Mouse (Mus musculus): ENCODE results near the gene Gm49361. TPM values are rescaled to one million over a fixed set of nuclear protein-coding genes. Genes with fewer than 3 reads are reported as not detected.
"Not testable (repeated sequence)": the region's sequence is repeated elsewhere in the genome, so short reads cannot be mapped to it uniquely, and the experiment has no call there.

Gm49361 gene
- polyA plus RNA-seq, 1 experiment from 2014 or later: not detected

DNA sequence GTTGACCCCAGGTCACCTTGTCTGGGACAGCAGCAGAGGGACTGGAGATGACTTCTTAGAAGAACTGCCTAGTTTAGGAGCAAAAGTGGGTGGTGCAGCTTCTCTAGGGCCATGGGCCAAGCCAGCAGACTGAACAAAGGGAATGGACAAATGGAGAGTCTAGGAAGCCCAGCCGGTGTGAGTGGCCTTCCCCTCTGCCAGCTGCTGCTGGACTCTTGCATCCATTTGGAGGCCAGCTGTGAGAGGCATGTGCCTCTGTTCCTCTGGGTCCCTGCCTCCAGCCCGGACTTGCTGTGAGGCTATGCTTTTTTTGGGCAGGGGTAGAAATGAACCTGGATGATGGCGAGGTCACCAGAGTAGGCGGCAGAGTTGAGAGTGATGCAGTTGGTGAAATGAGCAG is 12.3 kb upstream of the Gm49361 start, which contains the start of gene Lats2:
TSS of gene Lats2 (minus strand) at position 152 of the 400 bp plus-strand sequence.
- no peaks in the 10 kb centered on the region for H3K27me3 ChIP-seq (ENCODE audit: control insufficient read depth, insufficient read depth, low read length)
- no peak within 1 kb of the TSS for H3K9ac ChIP-seq (ENCODE audit: low read length)
- no peak within 1 kb of the TSS for H3K27ac ChIP-seq (replicated peaks; ENCODE audit: low read depth, low read length)
- H3K4me2 ChIP-seq (ENCODE audit: low read depth, severe bottlenecking): no peak within 1 kb of the TSS
- no peaks in the 10 kb centered on the region for H3K4me1 ChIP-seq (ENCODE audit: control insufficient read depth, insufficient read depth, low read length)
- H3K9me3 ChIP-seq (ENCODE audit: control insufficient read depth, low read length): no peaks in the 10 kb centered on the region
- DNase-seq (ENCODE audit: low spot score) (no peak), ATAC-seq (ENCODE audit: insufficient number of reproducible peaks, low FRiP score, low TSS enrichment, low read depth) (no peak)
- no peak within 1 kb of the TSS for H3K4me3 ChIP-seq (ENCODE audit: low read depth, low read length)
- no peaks in the 10 kb centered on the region for H3K36me3 ChIP-seq (ENCODE audit: control insufficient read depth, insufficient read depth, low read length)
- WGBS: 78% methylated on average over 4 of the region's 4 CpGs

DNA sequence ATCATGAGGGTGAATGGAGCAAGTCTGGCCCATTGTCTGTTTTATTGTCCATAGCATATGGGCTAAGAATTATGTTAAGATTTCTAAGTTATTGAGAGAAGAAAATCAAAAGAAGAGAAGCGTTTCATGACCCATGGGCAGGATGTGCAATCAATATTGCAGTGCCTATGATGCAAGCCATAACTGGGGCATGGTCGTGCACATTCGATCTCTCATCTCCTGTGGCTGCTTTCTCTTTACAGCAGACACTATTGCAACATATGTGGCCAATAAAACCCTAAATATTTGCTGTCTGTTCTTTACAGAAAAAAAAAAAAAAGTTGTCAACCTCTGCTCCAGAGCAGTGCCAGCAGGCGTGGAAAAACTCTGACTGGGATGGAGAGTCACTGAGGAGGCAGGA is 10.2 kb upstream of the Gm49361 start:
- Histone ChIP-seq H3K4me2 (ENCODE audit: low read depth, severe bottlenecking) (no peak overlapping the region), H3K9me3 (ENCODE audit: control insufficient read depth, low read length) (no peaks in the 10 kb centered on the region), H3K36me3 (ENCODE audit: control insufficient read depth, insufficient read depth, low read length) (no peaks in the 10 kb centered on the region), H3K27ac (replicated peaks; ENCODE audit: low read depth, low read length) (no peak overlapping the region), H3K27me3 (ENCODE audit: control insufficient read depth, insufficient read depth, low read length) (no peaks in the 10 kb centered on the region), H3K4me1 (ENCODE audit: control insufficient read depth, insufficient read depth, low read length) (no peaks in the 10 kb centered on the region), H3K9ac (ENCODE audit: low read length) (no peak overlapping the region), H3K4me3 (ENCODE audit: low read depth, low read length) (no peak overlapping the region)
- WGBS: 78% methylated on average over 4 of the region's 4 CpGs
- no peak for DNase-seq (ENCODE audit: low spot score)
- no peak for ATAC-seq (ENCODE audit: insufficient number of reproducible peaks, low FRiP score, low TSS enrichment, low read depth)

DNA sequence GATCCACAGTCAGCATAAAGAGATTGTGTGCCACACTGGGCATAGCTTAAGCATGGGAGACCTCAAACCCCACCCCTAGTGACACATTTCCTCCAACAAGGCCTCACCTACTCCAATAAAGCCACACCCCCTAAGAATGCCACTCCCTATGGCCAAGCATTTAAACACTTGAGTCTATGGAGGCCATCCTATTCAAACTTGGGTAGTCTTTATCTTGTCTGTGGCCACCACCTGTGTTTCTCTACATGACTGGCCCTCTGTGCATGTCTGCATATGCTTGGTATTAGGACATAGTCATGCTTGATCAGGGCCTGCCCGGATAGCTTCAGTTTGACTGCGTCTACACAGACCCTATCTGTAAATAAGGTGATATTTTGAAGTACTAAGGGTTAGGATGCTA is 9.8 kb upstream of the Gm49361 start:
- no peak for ATAC-seq (ENCODE audit: insufficient number of reproducible peaks, low FRiP score, low TSS enrichment, low read depth)
- 90% methylated on average over 2 of the region's 2 CpGs for WGBS
- Histone ChIP-seq H3K9ac (ENCODE audit: low read length) (no peak overlapping the region), H3K36me3 (ENCODE audit: control insufficient read depth, insufficient read depth, low read length) (no peaks in the 10 kb centered on the region), H3K27ac (replicated peaks; ENCODE audit: low read depth, low read length) (no peak overlapping the region), H3K4me3 (ENCODE audit: low read depth, low read length) (no peak overlapping the region), H3K27me3 (ENCODE audit: control insufficient read depth, insufficient read depth, low read length) (no peaks in the 10 kb centered on the region), H3K9me3 (ENCODE audit: control insufficient read depth, low read length) (no peaks in the 10 kb centered on the region), H3K4me1 (ENCODE audit: control insufficient read depth, insufficient read depth, low read length) (no peaks in the 10 kb centered on the region), H3K4me2 (ENCODE audit: low read depth, severe bottlenecking) (no peak overlapping the region)
- DNase-seq (ENCODE audit: low spot score): no peak

DNA sequence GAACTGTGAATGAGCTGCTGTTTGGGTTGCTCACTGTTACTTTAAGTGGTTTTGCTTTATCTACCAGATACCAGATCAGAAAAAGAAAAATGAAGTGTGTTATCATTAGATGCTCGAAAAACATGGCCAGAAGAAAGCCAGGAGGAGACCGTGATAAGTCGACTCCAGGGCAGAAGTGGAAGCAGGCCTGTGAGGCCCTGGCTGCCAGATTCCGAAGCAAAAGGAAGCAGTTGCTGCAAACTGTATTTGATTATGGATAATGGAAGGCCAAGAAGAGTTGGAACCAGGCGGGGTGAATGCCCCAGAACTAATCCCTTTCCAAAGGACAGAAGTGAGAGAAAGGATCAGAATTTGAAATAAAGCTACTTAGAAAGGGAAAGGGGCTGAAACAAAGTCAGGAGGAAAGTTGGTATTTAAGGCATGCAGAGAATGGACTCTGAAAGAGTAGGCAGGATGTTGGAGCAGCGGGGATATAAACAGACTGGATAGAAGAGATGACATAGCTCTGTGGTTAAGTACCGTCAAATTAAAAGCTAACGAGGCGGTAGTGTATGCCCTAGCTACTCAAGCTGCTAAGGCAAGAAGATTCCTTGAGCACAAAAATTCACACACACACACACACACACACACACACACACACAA is 7.6 kb upstream of the Gm49361 start:
- ATAC-seq (ENCODE audit: insufficient number of reproducible peaks, low FRiP score, low TSS enrichment, low read depth): no peak
- Histone ChIP-seq H3K4me3 (ENCODE audit: low read depth, low read length) (no peak overlapping the region), H3K4me1 (ENCODE audit: control insufficient read depth, insufficient read depth, low read length) (no peaks in the 10 kb centered on the region), H3K4me2 (ENCODE audit: low read depth, severe bottlenecking) (no peak overlapping the region), H3K27me3 (ENCODE audit: control insufficient read depth, insufficient read depth, low read length) (no peaks in the 10 kb centered on the region), H3K36me3 (ENCODE audit: control insufficient read depth, insufficient read depth, low read length) (no peaks in the 10 kb centered on the region), H3K9ac (ENCODE audit: low read length) (no peak overlapping the region), H3K27ac (replicated peaks; ENCODE audit: low read depth, low read length) (no peak overlapping the region), H3K9me3 (ENCODE audit: control insufficient read depth, low read length) (no peaks in the 10 kb centered on the region)
- DNase-seq (ENCODE audit: low spot score): no peak
- WGBS: 42% methylated on average over 9 of the region's 9 CpGs

DNA sequence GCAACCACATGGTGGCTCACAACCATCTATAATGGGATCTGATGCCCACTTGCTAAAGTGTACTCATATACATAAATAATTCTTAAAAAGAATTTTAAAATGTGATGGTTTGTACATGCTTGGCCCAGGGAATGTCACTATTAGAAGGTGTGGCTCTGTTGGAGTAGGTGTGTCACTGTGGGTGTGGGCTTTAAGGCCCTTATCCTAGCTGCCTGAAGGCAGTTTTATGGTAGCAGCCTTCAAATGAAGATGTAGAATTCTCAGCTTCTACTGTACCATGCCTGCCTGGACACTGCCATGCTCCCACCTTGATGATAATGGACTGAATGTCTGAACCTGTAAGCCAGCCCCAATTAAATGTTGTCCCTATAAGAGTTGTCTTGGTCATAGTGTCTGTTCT is 5.1 kb upstream of the Gm49361 start:
- H3K4me3 ChIP-seq (ENCODE audit: low read depth, low read length); ATAC-seq (ENCODE audit: insufficient number of reproducible peaks, low FRiP score, low TSS enrichment, low read depth); H3K27ac ChIP-seq (replicated peaks; ENCODE audit: low read depth, low read length); H3K27me3 ChIP-seq (ENCODE audit: control insufficient read depth, insufficient read depth, low read length); H3K36me3 ChIP-seq (ENCODE audit: control insufficient read depth, insufficient read depth, low read length); H3K4me2 ChIP-seq (ENCODE audit: low read depth, severe bottlenecking); H3K9ac ChIP-seq (ENCODE audit: low read length); H3K9me3 ChIP-seq (ENCODE audit: control insufficient read depth, low read length); H3K4me1 ChIP-seq (ENCODE audit: control insufficient read depth, insufficient read depth, low read length); DNase-seq (ENCODE audit: low spot score): not testable (repeated sequence)

DNA sequence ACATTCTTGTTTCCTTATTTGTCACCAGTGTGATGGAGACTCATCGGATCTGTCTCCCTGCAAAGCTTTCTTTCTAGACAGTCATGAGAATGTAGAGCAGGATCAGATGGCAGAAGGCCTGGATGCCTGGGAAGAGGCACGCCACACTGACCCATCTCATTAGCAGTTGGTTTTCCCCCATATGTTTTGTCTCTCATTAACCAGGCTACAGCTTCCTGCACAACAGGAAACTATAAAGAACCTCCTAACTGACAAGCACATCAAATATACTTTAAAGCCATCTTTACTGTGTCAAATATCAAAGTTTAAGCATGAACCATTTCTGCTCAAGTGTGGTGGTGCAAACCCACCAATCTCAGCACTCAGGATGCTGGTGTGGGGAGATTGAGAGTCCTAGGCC is 3.6 kb upstream of the Gm49361 start:
- 52% methylated on average over 2 of the region's 2 CpGs for WGBS
- no peak for ATAC-seq (ENCODE audit: insufficient number of reproducible peaks, low FRiP score, low TSS enrichment, low read depth)

DNA sequence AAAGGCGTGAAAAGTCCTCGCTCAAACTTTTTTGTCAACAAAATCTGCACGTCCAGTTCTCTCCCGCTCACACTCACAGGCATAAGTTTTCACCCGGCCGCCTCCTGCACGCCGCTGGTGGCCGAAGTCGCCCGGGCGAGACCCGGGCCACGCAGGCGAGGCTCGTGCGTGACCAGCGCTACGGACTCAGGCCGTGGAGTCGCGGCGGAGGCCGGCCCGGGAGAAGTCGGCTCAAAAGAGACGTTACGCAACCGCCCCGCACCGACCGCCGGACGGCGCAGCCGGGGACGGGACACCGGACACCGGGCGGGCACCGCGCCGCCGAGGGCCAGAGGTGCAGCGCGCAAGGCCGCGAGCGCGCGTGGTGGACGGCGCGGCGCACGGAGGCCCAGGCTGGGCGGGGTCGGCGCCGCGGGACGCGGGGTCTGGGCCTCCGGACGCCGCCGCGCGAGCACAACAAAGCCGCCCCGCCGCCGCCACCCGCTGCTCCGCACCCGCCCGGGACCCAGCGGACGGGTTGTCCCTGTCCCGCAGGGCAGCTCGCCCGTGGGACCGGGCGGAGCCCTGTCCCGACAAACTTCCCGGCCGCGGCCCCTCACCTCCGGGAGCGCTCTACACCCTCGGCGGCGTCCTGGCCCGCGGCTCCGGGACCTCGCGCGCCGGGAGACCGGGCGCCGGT is 473 bp downstream of the Gm49361 start:
- DNase-seq (ENCODE audit: low spot score): peak; percentile 62
- WGBS: under 1% methylated on average over 84 of the region's 103 CpGs
- Histone ChIP-seq H3K27me3 (ENCODE audit: control insufficient read depth, insufficient read depth, low read length) (no peaks in the 10 kb centered on the region), H3K27ac (replicated peaks; ENCODE audit: low read depth, low read length) (peak overlapping the region; percentile 81), H3K4me1 (ENCODE audit: control insufficient read depth, insufficient read depth, low read length) (peaks cover 7% of the 10 kb centered on the region; the same call in 1 of the 2 replicates), H3K4me3 (ENCODE audit: low read depth, low read length) (peak overlapping the region; percentile 94), H3K9me3 (ENCODE audit: control insufficient read depth, low read length) (no peaks in the 10 kb centered on the region), H3K4me2 (ENCODE audit: low read depth, severe bottlenecking) (peak overlapping the region; percentile 88), H3K9ac (ENCODE audit: low read length) (peak overlapping the region; percentile 97), H3K36me3 (ENCODE audit: control insufficient read depth, insufficient read depth, low read length) (no peaks in the 10 kb centered on the region)
- ATAC-seq (ENCODE audit: insufficient number of reproducible peaks, low FRiP score, low TSS enrichment, low read depth): peak; percentile 56; the same call in 1 of the 2 replicates

More for the DNA sequence above, 3.6 kb upstream of the Gm49361 start:
- no peak overlapping the region for H3K27ac ChIP-seq (replicated peaks; ENCODE audit: low read depth, low read length)
- no peaks in the 10 kb centered on the region for H3K9me3 ChIP-seq (ENCODE audit: control insufficient read depth, low read length)
- H3K4me2 ChIP-seq (ENCODE audit: low read depth, severe bottlenecking): no peak overlapping the region
- no peak overlapping the region for H3K9ac ChIP-seq (ENCODE audit: low read length)
- H3K4me3 ChIP-seq (ENCODE audit: low read depth, low read length): no peak overlapping the region
- H3K4me1 ChIP-seq (ENCODE audit: control insufficient read depth, insufficient read depth, low read length): no peaks in the 10 kb centered on the region
- H3K36me3 ChIP-seq (ENCODE audit: control insufficient read depth, insufficient read depth, low read length): no peaks in the 10 kb centered on the region
- DNase-seq (ENCODE audit: low spot score): no peak
- no peaks in the 10 kb centered on the region for H3K27me3 ChIP-seq (ENCODE audit: control insufficient read depth, insufficient read depth, low read length)

DNA sequence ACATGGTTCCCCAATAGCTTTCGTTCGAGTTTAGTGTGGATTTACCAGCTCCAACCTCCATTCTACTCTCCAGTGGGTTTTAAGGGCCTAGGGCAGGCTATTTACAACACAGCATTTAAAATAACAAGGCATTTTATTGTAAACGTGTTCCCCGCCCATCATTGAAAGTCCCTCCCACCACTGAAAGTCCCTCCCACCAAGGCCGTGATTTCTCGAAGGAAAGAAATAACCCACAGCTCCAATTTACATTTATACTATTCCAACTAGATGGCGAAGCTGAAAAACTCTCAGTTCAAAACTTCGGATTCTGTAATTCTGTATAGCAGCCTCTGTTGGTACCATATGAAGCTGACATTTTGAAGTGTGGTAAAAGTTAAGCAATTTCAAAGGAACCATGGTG is 1.4 kb downstream of the Gm49361 start:
- ATAC-seq (ENCODE audit: insufficient number of reproducible peaks, low FRiP score, low TSS enrichment, low read depth) (no peak), DNase-seq (ENCODE audit: low spot score) (peak; percentile 53)
- WGBS: under 1% methylated on average over 8 of the region's 8 CpGs
- Histone ChIP-seq H3K4me3 (ENCODE audit: low read depth, low read length) (peak overlapping the region; percentile 94), H3K36me3 (ENCODE audit: control insufficient read depth, insufficient read depth, low read length) (no peaks in the 10 kb centered on the region), H3K9me3 (ENCODE audit: control insufficient read depth, low read length) (no peaks in the 10 kb centered on the region), H3K27ac (replicated peaks; ENCODE audit: low read depth, low read length) (no peak overlapping the region), H3K9ac (ENCODE audit: low read length) (no peak overlapping the region), H3K4me2 (ENCODE audit: low read depth, severe bottlenecking) (peak overlapping the region; percentile 88), H3K27me3 (ENCODE audit: control insufficient read depth, insufficient read depth, low read length) (no peaks in the 10 kb centered on the region), H3K4me1 (ENCODE audit: control insufficient read depth, insufficient read depth, low read length) (peaks cover 7% of the 10 kb centered on the region; the same call in 1 of the 2 replicates)

Measured in limb, embryonic 11.5 days (tissue).